Mouse (Mus musculus) lung, embryonic 15.5 days (tissue): Measurements from ENCODE around the gene Smarcc1. TPM values are rescaled to one million over a fixed set of nuclear protein-coding genes. Genes with fewer than 3 reads are reported as not detected.
"Not testable (repeated sequence)": the region's sequence is repeated elsewhere in the genome, so short reads cannot be mapped to it uniquely, and the experiment has no call there.

Experiments used
- ATAC-seq: fragments of 200-750 bp; cut with Nextera tagmentation; 2 replicates; pipeline ENCODE4 v1.8.0; 2017; ENCODE audit warnings: moderate number of reproducible peaks, borderline replicate concordance; ENCODE audit not compliant: low FRiP score, low TSS enrichment; ENCODE audit errors: extremely low read depth
- H3K27ac ChIP-seq: fragments of 300-500 bp; sonication (generic); 2 replicates; pipeline ENCODE4 v1.5.1; 2015; ENCODE audit warnings: moderate library complexity, mild to moderate bottlenecking, inconsistent platforms
- H3K27me3 ChIP-seq: fragments of 300-500 bp; sonication (generic); 2 replicates; pipeline ENCODE4 v1.6.1; 2015; ENCODE audit warnings: inconsistent platforms
- H3K36me3 ChIP-seq: fragments of 300-500 bp; sonication (generic); 2 replicates; pipeline ENCODE4 v1.6.1; 2015; ENCODE audit warnings: inconsistent platforms
- H3K4me1 ChIP-seq: fragments of 300-500 bp; sonication (generic); 2 replicates; pipeline ENCODE4 v1.6.1; 2015; ENCODE audit warnings: inconsistent platforms
- H3K4me2 ChIP-seq: fragments of 300-500 bp; sonication (generic); 2 replicates; pipeline ENCODE4 v1.6.1; 2015; ENCODE audit warnings: inconsistent platforms, mild to moderate bottlenecking, moderate library complexity
- H3K4me3 ChIP-seq: fragments of 300-500 bp; sonication (generic); 2 replicates; pipeline ENCODE4 v1.5.1; 2015; ENCODE audit warnings: mild to moderate bottlenecking, inconsistent platforms
- H3K9ac ChIP-seq: fragments of 300-500 bp; sonication (generic); 2 replicates; pipeline ENCODE4 v1.6.1; 2015; ENCODE audit warnings: inconsistent platforms
- H3K9me3 ChIP-seq: fragments of 300-500 bp; sonication (generic); 2 replicates; pipeline ENCODE4 v1.6.1; 2016; ENCODE audit warnings: inconsistent platforms
- WGBS: fragments of 180-500 bp; shearing (Covaris S2); methylation state at CpG from one replicate; pipeline ENCODE4 v1.1.7; 2015; 5-methylcytosine and 5-hydroxymethylcytosine counted together
- polyA plus RNA-seq: library from polyadenylated mRNA; unstranded; fragments of >200 nt; fragmentation: Nextera tagmentation; extraction: Ambion mirVana; gene quantifications from 2 replicates; pipeline ENCODE4 v1.2.1, GENCODE M21; 2015

Smarcc1 gene
- 122 TPM in 2 replicates for polyA plus RNA-seq

GRCm38 (mm10) chr9:110116977-110117778, at the start of gene Smarcc1:
Smarcc1 (plus strand) TSS chr9:110117708.
- Histone ChIP-seq H3K4me3 (peak within 1 kb of the TSS; percentile 78), H3K9ac (peak within 1 kb of the TSS; percentile 73), H3K9me3 (no peaks in the 10 kb centered on the region), H3K4me2 (peak within 1 kb of the TSS; percentile 77), H3K27ac (peak within 1 kb of the TSS; percentile 98), H3K27me3 (no peaks in the 10 kb centered on the region), H3K36me3 (peaks cover 28% of the 10 kb centered on the region; the same call in 1 of the 2 replicates), H3K4me1 (peaks cover 9% of the 10 kb centered on the region)
- WGBS: under 1% methylated on average over 79 of the region's 79 CpGs
- ATAC-seq: peak; percentile 97

- Histone ChIP-seq H3K9me3 (no peaks in the 10 kb centered on the region), H3K36me3 (peaks cover 42% of the 10 kb centered on the region; the same call in 1 of the 2 replicates), H3K4me1 (peaks cover 8% of the 10 kb centered on the region; the same call in 1 of the 2 replicates), H3K27me3 (no peaks in the 10 kb centered on the region), H3K4me3 (no peak overlapping the region), H3K4me2 (no peak overlapping the region), H3K27ac (no peak overlapping the region), H3K9ac (no peak overlapping the region)
- WGBS: 85% methylated on average over 6 of the region's 6 CpGs
- no peak for ATAC-seq
Observed at GRCm38 (mm10) chr9:110068745-110069144, 48.8 kb upstream of the Smarcc1 start.

GRCm38 (mm10) chr9:110070358-110070757, 47.1 kb upstream of the Smarcc1 start:
- no peak overlapping the region for H3K9ac ChIP-seq
- H3K27ac ChIP-seq: no peak overlapping the region; the same call in 1 of the 2 replicates
- no peaks in the 10 kb centered on the region for H3K9me3 ChIP-seq
- H3K36me3 ChIP-seq: peaks cover 47% of the 10 kb centered on the region; the same call in 1 of the 2 replicates
- no peaks in the 10 kb centered on the region for H3K27me3 ChIP-seq
- peaks cover 8% of the 10 kb centered on the region; the same call in 1 of the 2 replicates for H3K4me1 ChIP-seq
- H3K4me3 ChIP-seq: no peak overlapping the region
- 60% methylated on average over 9 of the region's 9 CpGs for WGBS
- no peak for ATAC-seq
- no peak overlapping the region for H3K4me2 ChIP-seq

GRCm38 (mm10) chr9:110071011-110071410, 46.5 kb upstream of the Smarcc1 start:
- H3K9ac ChIP-seq: no peak overlapping the region
- no peaks in the 10 kb centered on the region for H3K9me3 ChIP-seq
- no peak overlapping the region for H3K4me3 ChIP-seq
- H3K27ac ChIP-seq: no peak overlapping the region
- no peaks in the 10 kb centered on the region for H3K27me3 ChIP-seq
- no peak for ATAC-seq
- peaks cover 8% of the 10 kb centered on the region; the same call in 1 of the 2 replicates for H3K4me1 ChIP-seq
- no peak overlapping the region for H3K4me2 ChIP-seq
- H3K36me3 ChIP-seq: peaks cover 47% of the 10 kb centered on the region; the same call in 1 of the 2 replicates
- WGBS: 70% methylated on average over 4 of the region's 4 CpGs

GRCm38 (mm10) chr9:110071843-110072242, 45.7 kb upstream of the Smarcc1 start:
- H3K27ac ChIP-seq: no peak overlapping the region
- H3K4me3 ChIP-seq: no peak overlapping the region
- peaks cover 47% of the 10 kb centered on the region; the same call in 1 of the 2 replicates for H3K36me3 ChIP-seq
- H3K9ac ChIP-seq: no peak overlapping the region
- no peak overlapping the region for H3K4me2 ChIP-seq
- peaks cover 8% of the 10 kb centered on the region; the same call in 1 of the 2 replicates for H3K4me1 ChIP-seq
- ATAC-seq: no peak
- no peaks in the 10 kb centered on the region for H3K27me3 ChIP-seq
- WGBS: 4% methylated on average over 1 of the region's 1 CpGs
- no peaks in the 10 kb centered on the region for H3K9me3 ChIP-seq

- H3K9ac ChIP-seq, H3K27ac ChIP-seq, ATAC-seq, H3K4me1 ChIP-seq, H3K4me2 ChIP-seq, H3K4me3 ChIP-seq, H3K27me3 ChIP-seq, H3K9me3 ChIP-seq: not testable (repeated sequence)
- 62% methylated on average over 4 of the region's 7 CpGs for WGBS
- H3K36me3 ChIP-seq: peaks cover 38% of the 10 kb centered on the region
Observed at GRCm38 (mm10) chr9:110076468-110076867, 41.0 kb upstream of the Smarcc1 start.

- Histone ChIP-seq H3K9ac (no peak overlapping the region), H3K27ac (no peak overlapping the region), H3K4me1 (peaks cover 19% of the 10 kb centered on the region), H3K9me3 (no peaks in the 10 kb centered on the region), H3K27me3 (no peaks in the 10 kb centered on the region), H3K36me3 (peaks cover 64% of the 10 kb centered on the region), H3K4me2 (no peak overlapping the region), H3K4me3 (no peak overlapping the region)
- no peak for ATAC-seq
- 68% methylated on average over 3 of the region's 3 CpGs for WGBS
Observed at GRCm38 (mm10) chr9:110081066-110081465, 36.4 kb upstream of the Smarcc1 start.

- WGBS: 65% methylated on average over 25 of the region's 25 CpGs
- H3K9ac ChIP-seq: no peak overlapping the region
- H3K36me3 ChIP-seq: peaks cover 89% of the 10 kb centered on the region
- H3K27me3 ChIP-seq: no peaks in the 10 kb centered on the region
- ATAC-seq: peak; percentile 90
- H3K4me1 ChIP-seq: peaks cover 19% of the 10 kb centered on the region
- no peaks in the 10 kb centered on the region for H3K9me3 ChIP-seq
- H3K27ac ChIP-seq: peak overlapping the region; percentile 36; the same call in 1 of the 2 replicates
- no peak overlapping the region; the same call in 1 of the 2 replicates for H3K4me2 ChIP-seq
- H3K4me3 ChIP-seq: no peak overlapping the region
Observed at GRCm38 (mm10) chr9:110084201-110084964, 33.1 kb upstream of the Smarcc1 start.

- no peak overlapping the region for H3K4me2 ChIP-seq
- no peak overlapping the region for H3K9ac ChIP-seq
- WGBS: 87% methylated on average over 8 of the region's 8 CpGs
- no peaks in the 10 kb centered on the region for H3K9me3 ChIP-seq
- H3K27me3 ChIP-seq: no peaks in the 10 kb centered on the region
- no peak overlapping the region for H3K27ac ChIP-seq
- ATAC-seq: no peak
- peaks cover 19% of the 10 kb centered on the region for H3K4me1 ChIP-seq
- H3K4me3 ChIP-seq: no peak overlapping the region
- peaks cover 94% of the 10 kb centered on the region for H3K36me3 ChIP-seq
Observed at GRCm38 (mm10) chr9:110085693-110086092, 31.8 kb upstream of the Smarcc1 start.

- H3K36me3 ChIP-seq: peaks cover 91% of the 10 kb centered on the region
- H3K4me3 ChIP-seq: no peak overlapping the region
- no peak overlapping the region for H3K9ac ChIP-seq
- no peaks in the 10 kb centered on the region for H3K27me3 ChIP-seq
- H3K9me3 ChIP-seq: no peaks in the 10 kb centered on the region
- WGBS: 81% methylated on average over 4 of the region's 4 CpGs
- no peak overlapping the region for H3K27ac ChIP-seq
- ATAC-seq: no peak
- no peak overlapping the region for H3K4me2 ChIP-seq
- H3K4me1 ChIP-seq: no peaks in the 10 kb centered on the region
Observed at GRCm38 (mm10) chr9:110093303-110093702, 24.2 kb upstream of the Smarcc1 start.

GRCm38 (mm10) chr9:110094761-110095160, 22.7 kb upstream of the Smarcc1 start:
- Histone ChIP-seq H3K9ac (no peak overlapping the region), H3K4me1 (no peaks in the 10 kb centered on the region), H3K9me3 (no peaks in the 10 kb centered on the region), H3K4me2 (no peak overlapping the region), H3K36me3 (peaks cover 90% of the 10 kb centered on the region), H3K27me3 (no peaks in the 10 kb centered on the region), H3K27ac (no peak overlapping the region), H3K4me3 (no peak overlapping the region)
- WGBS: 94% methylated on average over 4 of the region's 4 CpGs
- no peak for ATAC-seq

- H3K4me1 ChIP-seq: peaks cover 10% of the 10 kb centered on the region
- no peaks in the 10 kb centered on the region for H3K9me3 ChIP-seq
- no peak overlapping the region for H3K4me2 ChIP-seq
- no peak for ATAC-seq
- WGBS: 95% methylated on average over 3 of the region's 3 CpGs
- no peak overlapping the region for H3K9ac ChIP-seq
- H3K27me3 ChIP-seq: no peaks in the 10 kb centered on the region
- H3K27ac ChIP-seq: no peak overlapping the region
- H3K36me3 ChIP-seq: peaks cover 60% of the 10 kb centered on the region
- H3K4me3 ChIP-seq: no peak overlapping the region
Observed at GRCm38 (mm10) chr9:110097791-110098190, 19.7 kb upstream of the Smarcc1 start.
